Mouse (Mus musculus) G1E-ER4 (cell line): ENCODE measurements around the gene Gm8374. TPM values are rescaled to one million over a fixed set of nuclear protein-coding genes. Genes with fewer than 3 reads are reported as not detected.
"Not testable (repeated sequence)": the region's sequence is repeated elsewhere in the genome, so short reads cannot be mapped to it uniquely, and the experiment has no call there.

ENCODE experiments used
- GATA1 ChIP-seq: IDR thresholded peaks from one replicate; pipeline ENCODE4 v1.8.0; 2012; ENCODE audit warnings: low read length, inconsistent platforms
- polyA plus RNA-seq: library from polyadenylated mRNA; stranded (reverse); fragments of >175 nt; gene quantifications from 2 replicates; pipeline ENCODE4 v1.2.3, GENCODE M21; 2012

Gm8374 gene
- not detected in 2 replicates for polyA plus RNA-seq

DNA sequence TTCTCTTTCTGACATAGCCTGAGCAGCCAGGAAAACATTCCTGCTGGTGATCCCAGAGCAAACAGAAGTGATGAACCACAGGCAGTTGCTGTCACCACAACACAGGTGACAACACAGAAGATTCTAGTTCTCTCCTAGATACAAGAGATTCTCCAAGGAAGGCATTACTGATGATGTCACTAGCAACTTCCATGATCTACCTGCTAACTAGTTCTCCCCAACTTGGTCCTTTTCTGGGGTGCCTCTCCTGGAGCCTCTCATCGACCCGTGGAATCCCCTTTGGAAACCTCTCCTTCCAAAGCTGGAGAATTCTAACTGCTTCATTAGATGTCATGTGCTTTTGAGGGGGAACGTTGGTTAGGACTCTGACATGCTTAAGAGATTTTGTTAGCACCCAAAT lies at the start of gene Gm8374:
TSS of gene Gm8374 (minus strand) at position 101 of the 400 bp plus-strand sequence.
- not testable (repeated sequence) for TF ChIP-seq GATA1

DNA sequence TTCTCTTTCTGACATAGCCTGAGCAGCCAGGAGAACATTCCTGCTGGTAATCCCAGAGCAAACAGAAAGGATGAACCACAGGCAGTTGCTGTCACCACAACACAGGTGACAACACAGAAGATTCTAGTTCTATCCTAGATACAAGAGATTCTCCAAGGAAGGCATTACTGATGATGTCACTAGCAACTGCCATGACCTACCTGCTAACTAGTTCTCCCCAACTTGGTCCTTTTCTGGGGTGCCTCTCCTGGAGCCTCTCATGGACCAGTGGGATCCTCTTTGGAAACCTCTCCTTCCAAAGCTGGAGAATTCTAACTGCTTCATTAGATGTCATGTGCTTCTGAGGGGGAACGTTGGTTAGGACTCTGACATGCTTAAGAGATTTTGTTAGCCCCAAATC lies 32.6 kb downstream of the Gm8374 start, which contains the start of gene Gm5797:
TSS of gene Gm5797 (minus strand) at position 101 of the 400 bp plus-strand sequence.
- TF ChIP-seq GATA1: not testable (repeated sequence)

DNA sequence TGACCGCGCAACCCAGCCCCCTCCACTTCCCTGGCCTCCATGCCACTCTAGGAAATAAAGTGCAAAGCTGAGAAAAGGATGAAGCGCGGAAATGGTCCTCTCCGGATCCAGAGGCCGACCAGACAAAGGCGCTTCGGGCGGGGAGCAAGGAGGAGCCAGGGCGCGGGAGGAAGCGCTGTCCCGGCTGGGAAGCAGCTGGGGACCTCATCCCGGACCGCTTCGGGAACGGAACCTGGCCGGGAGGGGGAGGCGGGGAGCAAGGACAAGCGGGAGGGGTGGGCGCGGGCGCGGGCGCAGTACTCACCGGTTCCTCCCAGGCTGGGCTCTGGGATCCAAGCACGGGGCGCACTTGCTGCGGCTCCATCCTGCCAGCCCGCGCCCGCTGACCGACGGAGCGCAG lies 50.3 kb downstream of the Gm8374 start, which contains the start of gene Gm3739:
TSS of gene Gm3739 (minus strand) at position 389 of the 400 bp plus-strand sequence.
- TF ChIP-seq GATA1: not testable (repeated sequence)

Other genes with a start within 250 kb of the Gm8374 start
- gene Gm6676, start 239.7 kb downstream of the Gm8374 start, polyA plus RNA-seq: not detected in 2 replicates
- not detected in 2 replicates for gene Gm3512, start 190.6 kb downstream of the Gm8374 start, polyA plus RNA-seq
- gene Gm16434, start 170.6 kb downstream of the Gm8374 start, polyA plus RNA-seq: not detected in 2 replicates
- not detected in 2 replicates for gene Gm3727, start 100.4 kb downstream of the Gm8374 start, polyA plus RNA-seq
- not detected in 2 replicates for gene Gm3739, start 50.1 kb downstream of the Gm8374 start, polyA plus RNA-seq
- gene Gm5797, start 32.7 kb downstream of the Gm8374 start, polyA plus RNA-seq: not detected in 2 replicates
- gene Gm3755, start 85.8 kb upstream of the Gm8374 start, polyA plus RNA-seq: not detected in 2 replicates
- not detected in 2 replicates for gene Gm3752, start 118.6 kb upstream of the Gm8374 start, polyA plus RNA-seq
- gene Gm3558, start 203.4 kb upstream of the Gm8374 start, polyA plus RNA-seq: not detected in 2 replicates
- gene Gm10338, start 230.5 kb upstream of the Gm8374 start, polyA plus RNA-seq: not detected in 2 replicates